Mouse (Mus musculus): ENCODE measurements around the gene C87436. TPM values are rescaled to one million over a fixed set of nuclear protein-coding genes. Genes with fewer than 3 reads are reported as not detected.

The C87436 gene
- total and polyA plus RNA-seq, 3 experiments, result 5.2 to 8.7 (median 8.1) TPM

GRCm38 (mm10) chr6:86404996-86405395 lies 33.2 kb upstream of the C87436 start (continued):
- TF ChIP-seq TBP (conservative IDR thresholded peaks at IDR 0.05; ENCODE audit: low read depth, low read length) (no peak), TCF12 (IDR thresholded peaks at IDR 0.05; ENCODE audit: low read depth, low read length) (no peak), GABPA (IDR thresholded peaks at IDR 0.05; ENCODE audit: insufficient replicate concordance, low read depth, low read length) (no peak), USF2 (conservative IDR thresholded peaks at IDR 0.05; ENCODE audit: low read depth, low read length) (no peak), USF1 (IDR thresholded peaks at IDR 0.05; ENCODE audit: low read depth, low read length) (no peak)

GRCm38 (mm10) chr6:86406306-86406705 lies 31.9 kb upstream of the C87436 start:
- Histone ChIP-seq H3K79me2 (replicated peaks; ENCODE audit: control insufficient read depth, extremely low read depth, insufficient read depth, poor library complexity, severe bottlenecking) (peaks cover 37% of the 10 kb centered on the region), H3K27ac (ENCODE audit: insufficient read depth, low read depth) (no peak overlapping the region), H3K36me3 (replicated peaks in 1 of 2; ENCODE audit: control insufficient read depth in 1 of 2, insufficient read depth in 1 of 2, low read length in 1 of 2) (peaks cover 0 to 21% of the 10 kb centered on the region in 2 experiments), H3K27me3 (replicated peaks) (no peaks in the 10 kb centered on the region), H3K4me2 (ENCODE audit: insufficient read depth, low read depth, poor library complexity, severe bottlenecking) (no peak overlapping the region), H3K4me1 (ENCODE audit: control insufficient read depth in 1 of 2, insufficient read depth in 2 of 2) (peaks cover 0 to 27% of the 10 kb centered on the region in 2 experiments; a peak in 2 of 4 replicates), H3K9me3 (replicated peaks; ENCODE audit: low read length) (no peaks in the 10 kb centered on the region), H3K4me3 (replicated peaks in 1 of 3; ENCODE audit: low read depth in 2 of 3, low read length in 2 of 3, poor library complexity in 1 of 3) (no peak overlapping the region), H3K9ac (ENCODE audit: insufficient read depth, low read depth) (no peak overlapping the region)
- in situ Hi-C loops (cut with MboI; ENCODE audit: low pct_ligation_motif_present, low pct_unique_long_range_greater_than_20kb, low sequenced_read_pairs) (no loop called here), dilution Hi-C loops (cut with MboI; ENCODE audit: extremely low pct_ligation_motif_present, extremely low pct_unique_long_range_greater_than_20kb, low sequenced_read_pairs) (no loop called here)
- no peak for DNase-seq (ENCODE audit: extremely low read depth)
- TF ChIP-seq PAX5 (IDR thresholded peaks at IDR 0.05; ENCODE audit: low read length), result no peak
- no peak for TF ChIP-seq MXI1 (IDR thresholded peaks at IDR 0.05; ENCODE audit: low read depth, low read length)
- TF ChIP-seq MEF2A (IDR thresholded peaks at IDR 0.05; ENCODE audit: borderline replicate concordance, low read depth, low read length), result no peak
- TF ChIP-seq SIN3A (IDR thresholded peaks at IDR 0.05; ENCODE audit: low read length), result no peak
- TF ChIP-seq UBTF (IDR thresholded peaks at IDR 0.05; ENCODE audit: low read depth, low read length), result no peak
- TF ChIP-seq CHD2 (IDR thresholded peaks at IDR 0.05; ENCODE audit: low read length), result no peak
- no peak for TF ChIP-seq IRF4 (IDR thresholded peaks at IDR 0.05; ENCODE audit: low read depth, low read length)
- TF ChIP-seq JUND (conservative IDR thresholded peaks at IDR 0.05; ENCODE audit: low read depth, low read length), result no peak
- TF ChIP-seq ZC3H11A (IDR thresholded peaks at IDR 0.05; ENCODE audit: low read depth, low read length), result no peak
- TF ChIP-seq MYC (IDR thresholded peaks at IDR 0.05; ENCODE audit: low read depth, low read length), result no peak
- no peak for TF ChIP-seq TBP (conservative IDR thresholded peaks at IDR 0.05; ENCODE audit: low read depth, low read length)
- TF ChIP-seq HCFC1 (IDR thresholded peaks at IDR 0.05; ENCODE audit: low read depth, low read length), result no peak
- TF ChIP-seq MAZ (IDR thresholded peaks at IDR 0.05; ENCODE audit: low read depth, low read length), result no peak
- no peak for TF ChIP-seq SMC3 (IDR thresholded peaks at IDR 0.05; ENCODE audit: low read depth, low read length)
- TF ChIP-seq TCF12 (IDR thresholded peaks at IDR 0.05; ENCODE audit: low read depth, low read length), result no peak
- TF ChIP-seq ZNF384 (IDR thresholded peaks at IDR 0.05; ENCODE audit: low read depth, low read length), result no peak
- no peak for TF ChIP-seq GABPA (IDR thresholded peaks at IDR 0.05; ENCODE audit: insufficient replicate concordance, low read depth, low read length)
- no peak for TF ChIP-seq USF2 (conservative IDR thresholded peaks at IDR 0.05; ENCODE audit: low read depth, low read length)
- TF ChIP-seq ELF1 (IDR thresholded peaks at IDR 0.05; ENCODE audit: low read depth, low read length), result no peak
